Mouse (Mus musculus): ENCODE measurements around the gene Auts2.

Gene Auts2

DNA sequence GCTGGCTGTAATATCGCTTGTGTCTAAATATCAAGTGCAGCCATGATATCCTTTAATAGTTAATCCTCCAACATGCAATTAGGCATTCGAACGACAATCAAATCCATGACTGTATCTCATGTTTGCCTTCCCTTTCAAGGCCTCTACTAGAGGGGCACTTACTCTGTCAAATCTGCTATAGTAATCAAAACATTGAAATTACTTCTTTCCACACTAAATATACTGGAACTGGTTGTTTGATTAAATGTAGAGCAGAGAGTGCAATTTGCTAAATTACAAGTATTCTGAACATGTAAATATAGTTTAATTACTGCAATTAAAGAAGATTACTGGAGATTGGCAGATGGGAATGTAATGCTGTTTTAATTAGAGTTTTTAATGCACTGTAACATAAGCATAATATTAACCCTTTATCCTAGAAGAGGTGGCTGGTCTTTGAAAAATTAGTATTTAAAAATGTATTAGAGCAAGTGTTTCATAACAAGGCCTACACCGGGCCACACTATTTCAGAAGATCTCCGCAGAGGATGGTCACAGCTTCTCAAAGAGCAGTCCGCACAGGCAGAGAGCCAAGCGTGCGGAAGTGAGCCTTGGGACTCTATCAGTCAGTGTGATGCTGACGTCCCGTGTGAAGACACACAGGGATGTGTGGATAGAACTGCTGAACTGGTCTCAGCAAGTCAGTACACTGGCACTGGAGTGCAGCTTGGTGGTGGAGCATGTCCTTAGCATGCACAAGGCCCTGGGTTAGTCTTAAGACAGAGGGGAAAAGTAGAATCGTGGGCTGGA is 673.2 kb downstream of the Auts2 start:
- DNase-seq: no peak

DNA sequence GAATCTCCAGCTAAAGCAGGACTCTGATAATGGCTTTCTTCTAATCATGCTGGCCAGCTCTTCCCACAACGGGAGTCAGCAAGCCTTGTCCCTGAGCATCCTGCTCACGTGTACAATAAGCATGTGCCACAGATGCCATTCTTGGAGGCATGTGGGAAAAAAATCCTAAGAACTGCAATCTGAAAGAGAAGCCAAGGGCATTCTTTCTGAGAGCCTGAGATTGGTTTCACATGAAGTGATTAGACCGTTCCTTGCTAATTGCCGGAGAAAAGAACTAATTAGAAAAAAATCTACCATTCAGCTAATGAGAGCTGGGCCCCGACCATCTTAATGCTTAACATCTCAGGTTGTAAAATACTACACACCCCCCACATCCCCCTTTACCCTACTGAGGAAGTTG is 677.9 kb downstream of the Auts2 start:
- no peak for DNase-seq

DNA sequence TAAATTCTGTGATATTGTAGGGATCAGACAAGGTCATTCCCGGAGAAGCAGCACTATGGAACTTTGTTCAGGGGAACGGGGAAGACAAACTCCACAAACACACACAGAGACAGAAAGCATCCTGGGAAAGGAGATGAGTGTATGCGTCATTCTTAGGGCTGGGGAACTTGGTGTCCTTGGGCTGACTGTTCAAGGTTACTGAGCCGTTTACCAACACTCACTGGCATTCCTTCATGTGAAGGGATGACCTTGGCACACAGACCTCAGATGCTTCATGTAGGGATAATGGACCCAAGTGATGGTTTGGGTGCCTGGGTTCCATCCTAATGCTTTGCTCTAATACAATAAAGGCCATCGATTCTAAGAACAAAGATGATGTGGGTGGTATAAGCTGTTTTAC is 685.2 kb downstream of the Auts2 start:
- DNase-seq: no peak

DNA sequence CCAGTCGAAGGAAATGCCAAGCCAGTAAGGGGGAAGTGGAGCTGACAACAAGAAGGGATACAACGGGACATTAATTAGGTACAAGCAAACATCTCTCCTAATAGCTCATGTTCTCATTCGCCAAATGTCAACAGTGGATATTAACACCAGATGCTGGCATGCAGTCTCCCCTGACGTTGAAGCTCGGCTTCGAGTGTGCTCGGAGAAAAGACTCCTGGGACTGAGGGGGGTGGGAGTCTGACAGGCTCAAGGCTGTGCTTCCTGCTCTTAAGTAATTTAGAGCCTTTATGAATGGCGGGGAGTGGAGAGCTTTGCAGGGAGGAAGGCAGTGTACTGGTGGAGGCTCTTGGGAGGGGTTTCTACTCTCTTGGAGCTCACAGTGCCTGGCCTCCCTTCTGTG is 687.8 kb downstream of the Auts2 start:
- peak; percentile 51 for DNase-seq

DNA sequence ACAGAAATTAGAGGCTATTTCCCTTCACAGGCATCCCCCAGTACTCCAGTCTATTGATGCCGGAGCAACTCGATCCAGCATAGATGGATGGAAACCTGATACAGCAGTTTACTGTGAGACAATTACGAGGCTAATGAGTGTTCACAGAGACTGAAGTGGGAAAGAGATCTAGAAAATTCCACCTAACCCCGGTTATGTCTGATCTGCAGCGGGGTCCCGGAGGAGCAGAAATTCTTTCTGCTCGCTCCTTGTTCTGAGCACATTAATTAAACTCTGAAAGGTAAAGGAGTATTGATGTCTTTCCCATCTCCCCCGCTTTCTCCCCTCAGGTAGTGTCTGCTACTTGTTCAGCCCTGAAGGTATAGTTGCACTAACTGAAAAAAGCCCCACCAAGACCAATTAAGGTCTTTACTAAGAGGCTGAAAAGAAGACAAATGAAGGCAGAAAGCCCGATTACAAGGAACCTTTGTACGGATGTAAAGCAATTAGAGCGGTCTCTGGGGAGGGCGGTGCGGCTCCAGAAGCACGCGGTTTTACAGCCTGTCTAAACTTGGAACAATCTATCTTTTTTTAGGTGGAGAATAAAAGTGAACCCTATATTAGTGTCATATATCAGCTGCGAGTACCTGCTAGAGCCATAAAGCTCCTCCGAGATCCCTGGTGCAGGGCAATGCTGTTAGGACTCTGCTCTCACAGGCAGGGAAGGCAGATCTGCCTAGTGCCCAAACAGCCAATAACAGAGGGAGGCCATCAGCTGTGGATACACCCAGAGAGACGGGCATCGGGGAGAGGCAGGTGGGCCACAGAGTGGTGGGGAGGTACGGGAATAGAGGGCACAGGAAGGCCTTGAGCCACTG is 691.3 kb downstream of the Auts2 start:
- DNase-seq: no peak

DNA sequence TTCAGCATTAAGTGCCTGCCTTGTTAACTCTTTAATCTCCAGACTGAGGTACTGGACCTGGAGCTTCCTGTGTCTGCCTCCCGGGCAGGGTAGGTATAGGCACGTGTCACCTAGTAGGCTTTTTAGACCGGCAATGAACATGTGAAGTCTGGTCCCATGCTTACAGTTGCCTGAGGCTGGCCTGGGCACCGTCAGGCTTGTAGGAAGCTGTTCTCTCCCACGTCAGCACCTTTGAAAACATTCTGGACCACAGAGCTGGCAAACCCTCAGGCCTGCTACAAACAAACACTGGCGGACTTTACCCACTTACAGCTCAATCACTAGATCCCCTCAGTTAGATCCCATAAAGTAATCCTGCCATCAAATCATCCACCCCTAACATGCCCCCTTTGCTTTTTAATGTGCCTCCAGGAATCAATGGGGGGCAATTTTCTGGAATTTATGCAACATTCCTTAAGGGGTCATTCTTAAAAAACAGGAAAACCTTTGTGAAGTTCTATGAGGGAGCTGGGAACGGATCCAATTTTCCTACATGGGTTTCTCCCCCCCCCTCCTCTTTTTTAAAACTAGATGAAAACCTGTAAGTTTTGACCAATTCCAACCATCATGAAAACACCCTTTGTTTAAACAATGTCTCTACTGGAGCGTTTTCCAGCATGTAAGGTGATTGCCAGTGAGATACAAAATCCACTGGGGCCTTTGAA is 692.4 kb downstream of the Auts2 start:
- DNase-seq: no peak

DNA sequence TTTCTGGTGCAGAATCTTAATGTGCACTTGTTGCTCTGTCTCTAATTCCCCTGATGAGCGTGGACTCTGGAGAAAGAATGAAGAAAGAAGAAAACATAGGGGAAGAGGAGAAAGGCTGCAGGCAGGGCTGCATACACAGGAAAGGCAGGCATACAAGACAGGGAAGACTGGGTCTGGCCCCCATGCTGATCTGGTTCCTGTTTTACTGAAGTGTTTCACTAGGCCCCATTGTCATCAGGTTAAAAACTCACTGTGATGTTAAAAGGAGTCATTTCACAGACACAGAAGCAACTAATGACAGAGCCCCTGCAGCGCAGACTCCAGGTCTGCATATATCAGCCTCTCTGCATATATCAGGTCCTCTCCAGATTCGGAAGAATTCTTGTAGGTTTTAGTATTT is 693.5 kb downstream of the Auts2 start:
- DNase-seq: no peak

DNA sequence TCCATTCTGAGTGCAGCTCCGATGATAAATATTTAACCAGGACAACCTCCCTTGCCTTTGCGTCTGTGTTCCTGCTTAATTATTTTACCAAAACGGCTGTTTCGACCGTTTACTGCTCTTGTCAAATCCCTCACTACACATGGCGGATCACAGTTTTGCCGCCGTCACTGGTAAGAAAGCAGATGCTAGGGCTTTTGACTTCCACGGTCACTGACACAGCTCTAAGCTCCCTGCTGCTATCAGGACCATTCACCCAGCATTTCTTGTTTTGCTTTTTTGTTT is 698.7 kb downstream of the Auts2 start:
- DNase-seq: no peak

DNA sequence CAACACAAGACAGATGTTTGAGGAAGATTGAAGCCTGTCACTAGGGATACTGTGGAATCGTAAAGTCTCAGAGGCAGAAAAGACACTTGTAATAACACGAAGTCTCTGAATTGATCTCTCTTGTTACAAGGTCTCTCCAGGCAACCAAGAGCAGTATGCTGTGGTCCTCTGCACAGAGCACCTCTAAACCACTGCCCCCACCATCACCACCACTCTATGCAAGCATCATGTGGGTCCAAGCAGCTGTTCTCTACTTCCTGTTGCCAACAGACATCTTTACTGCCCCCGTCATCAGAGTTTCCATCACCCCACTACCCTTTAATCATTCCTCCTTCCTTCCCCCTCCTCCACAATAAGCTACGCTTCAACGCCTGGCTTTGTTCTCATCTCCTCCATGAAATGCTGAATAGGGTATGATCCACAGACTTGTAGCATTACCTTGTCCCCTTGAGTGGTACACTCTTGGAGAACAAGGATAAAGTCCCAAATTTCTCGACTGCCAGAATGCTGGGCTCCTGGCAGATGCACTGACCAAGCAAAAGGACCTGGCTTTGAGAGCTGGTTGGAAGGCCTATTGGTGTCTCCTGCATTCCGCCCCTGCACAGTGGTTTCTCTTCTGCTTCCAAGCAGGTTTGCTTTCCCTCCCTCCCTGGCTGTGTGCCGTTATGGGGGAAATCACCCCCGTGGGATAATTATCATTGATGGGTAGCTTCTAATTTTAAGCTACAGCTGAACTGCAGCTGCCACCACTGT is 699.2 kb downstream of the Auts2 start:
- DNase-seq: no peak

DNA sequence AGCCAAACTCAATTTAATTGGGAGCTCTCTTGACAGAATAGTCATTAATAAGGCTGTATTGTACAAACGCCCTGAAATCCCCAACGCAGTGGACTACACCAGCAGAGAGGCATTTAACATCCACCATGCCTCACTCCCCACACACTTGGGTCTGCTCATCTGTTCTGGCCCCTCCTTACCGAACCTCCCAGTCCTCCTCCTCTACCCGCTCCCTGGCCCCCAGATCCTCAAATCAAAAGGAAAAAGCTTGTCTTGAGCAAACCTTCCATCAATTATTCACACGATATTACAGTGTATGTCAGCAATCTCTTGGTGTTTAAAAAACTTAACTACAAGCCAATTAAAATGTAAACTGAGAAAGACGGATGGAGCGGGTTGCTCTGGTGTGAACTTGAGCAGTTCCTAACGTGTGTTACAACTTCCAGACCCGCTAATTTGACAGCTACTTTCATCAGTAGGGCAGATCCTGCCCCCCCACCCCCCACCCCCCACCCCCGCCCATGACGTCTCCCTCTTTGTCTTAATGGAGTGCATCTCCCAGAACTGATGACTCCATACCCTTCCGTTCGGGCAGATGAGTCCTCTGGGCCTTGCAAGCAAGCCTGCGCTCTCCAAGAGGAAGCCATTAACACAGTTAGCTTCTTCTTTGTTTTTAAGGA is 703.4 kb downstream of the Auts2 start:
- no peak for DNase-seq

DNA sequence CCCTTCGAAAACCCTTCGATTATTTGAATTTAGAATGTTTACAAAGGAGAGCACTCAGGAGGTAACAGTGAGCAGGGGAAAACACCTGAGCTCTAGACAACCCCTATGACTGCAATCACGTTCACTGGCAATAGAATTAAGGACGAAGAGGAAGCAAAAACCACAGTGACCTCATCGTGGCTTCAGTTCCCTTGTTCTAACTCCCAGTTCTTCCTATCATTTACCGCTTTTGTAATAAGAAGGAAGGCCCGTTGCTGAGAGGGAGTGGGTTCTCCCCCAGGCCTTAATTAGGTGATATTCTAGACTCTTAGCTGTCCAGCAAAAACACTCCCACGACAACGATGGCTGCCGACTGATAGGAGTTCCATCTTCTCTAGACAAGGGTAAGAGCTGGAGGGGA is 704.1 kb downstream of the Auts2 start:
- DNase-seq: no peak

DNA sequence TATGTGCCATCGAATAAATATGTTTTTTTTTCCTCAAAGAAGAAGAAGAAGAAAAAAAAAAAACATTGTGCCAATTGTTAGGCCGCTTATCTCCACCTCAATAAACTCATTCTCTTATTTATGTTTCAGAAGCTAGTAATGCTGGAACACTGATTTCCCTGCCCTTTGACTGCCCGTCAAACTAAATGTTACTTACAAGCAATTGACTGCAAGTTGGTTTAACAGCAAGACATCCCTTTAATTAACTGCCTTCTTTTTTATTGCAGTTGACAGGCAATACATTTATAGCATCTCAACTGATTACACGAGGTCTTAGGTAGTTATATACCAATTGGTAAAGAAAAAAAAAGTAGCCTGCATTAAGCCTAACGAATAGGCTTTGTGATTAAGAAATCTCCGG is 705.1 kb downstream of the Auts2 start:
- DNase-seq: no peak

DNA sequence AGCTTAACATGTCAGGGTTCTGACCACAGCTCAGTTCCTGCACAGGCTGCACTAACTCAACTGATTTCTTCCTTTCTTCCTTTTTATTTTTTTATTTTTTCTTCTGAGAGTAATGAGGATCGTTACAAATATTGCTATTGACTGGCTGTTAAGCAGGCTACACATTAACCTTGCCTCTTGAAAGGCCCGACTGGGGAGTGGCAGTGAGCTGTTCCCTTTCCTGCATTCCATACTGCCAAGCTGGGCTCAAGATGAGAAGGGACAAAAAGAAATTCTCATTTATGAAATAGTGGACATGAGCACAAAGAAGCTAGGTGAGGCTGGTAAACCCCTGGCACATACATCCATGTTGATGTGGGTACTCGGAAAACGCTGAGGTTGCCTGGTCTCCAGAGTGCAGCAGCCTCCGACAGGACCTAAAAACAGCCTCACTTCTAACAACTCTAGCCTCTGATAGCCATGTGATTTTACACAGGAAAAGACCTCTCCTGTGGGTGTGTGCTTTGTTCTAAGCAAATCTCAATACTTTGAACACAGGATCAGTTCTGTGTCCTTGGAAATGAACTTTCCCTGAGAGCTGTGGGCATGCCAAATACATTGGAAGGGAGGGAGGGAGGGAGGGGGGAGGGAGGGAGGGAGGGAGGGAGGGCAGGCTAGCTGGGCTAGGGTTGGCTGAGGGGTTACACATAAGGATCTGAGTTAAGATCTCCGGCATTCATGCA is 707.0 kb downstream of the Auts2 start:
- DNase-seq: no peak

DNA sequence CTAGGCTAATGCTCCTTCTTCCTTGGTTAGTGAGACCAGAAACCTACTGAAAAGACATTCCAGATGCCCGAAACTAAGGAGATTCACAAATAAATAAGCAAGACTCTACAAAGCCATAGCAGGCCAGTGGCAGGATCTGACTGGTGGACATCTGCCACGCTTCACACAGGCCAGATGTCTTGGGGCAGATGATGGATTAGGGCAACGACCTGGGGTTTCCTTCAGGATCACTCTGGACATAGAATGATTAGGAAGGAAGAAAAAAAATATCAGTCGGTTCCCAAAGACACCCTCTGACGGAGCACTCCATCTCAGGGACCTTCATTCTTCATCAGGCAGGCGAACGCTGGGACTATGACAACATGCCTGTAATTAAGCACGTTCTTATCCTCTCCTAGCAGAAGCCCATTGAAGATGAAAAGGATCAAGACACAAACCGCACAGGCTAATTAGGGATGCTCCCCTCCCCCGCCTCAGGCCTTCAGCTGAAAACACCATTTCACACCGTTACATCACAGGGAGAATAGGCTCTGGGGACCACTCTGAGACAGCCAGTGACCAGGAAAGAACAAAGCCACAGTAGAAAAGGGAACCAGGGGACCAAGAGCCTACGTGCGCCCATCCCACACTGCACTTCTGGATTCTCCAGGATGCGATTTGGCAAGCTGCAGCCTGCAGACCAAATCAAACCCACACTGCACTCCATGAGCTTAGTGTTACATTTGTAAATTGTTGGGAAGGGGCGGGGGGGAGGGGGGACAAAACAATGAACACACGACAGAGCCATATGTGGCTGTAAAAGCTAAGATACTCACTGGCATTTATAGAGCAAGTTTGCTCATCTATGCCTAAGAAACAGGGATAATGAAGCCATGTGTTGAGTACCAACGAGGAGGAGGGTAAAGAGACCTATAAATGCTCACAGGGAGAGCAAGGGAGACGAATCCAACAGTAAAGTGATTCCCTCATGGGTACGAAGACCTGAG is 710.0 kb downstream of the Auts2 start:
- no peak for DNase-seq

DNA sequence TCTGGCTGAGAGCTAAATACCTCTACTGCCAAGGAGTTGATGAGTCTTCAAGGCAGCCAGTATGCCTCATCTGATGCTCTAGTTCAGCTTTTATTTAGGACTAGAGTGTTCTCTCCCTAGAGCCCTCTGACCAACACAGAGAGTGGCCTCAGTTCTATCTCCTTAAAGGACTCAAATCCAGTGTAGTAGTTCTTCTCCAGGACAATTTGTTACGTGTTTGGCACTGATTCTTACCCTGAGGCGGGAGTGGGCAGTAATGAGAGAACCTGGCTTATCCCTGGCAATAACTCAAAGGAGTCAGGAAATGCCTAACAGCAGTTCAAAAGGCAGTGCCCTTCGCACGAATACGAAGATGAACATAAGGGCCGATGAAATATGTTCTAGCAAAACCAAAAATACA is 713.0 kb downstream of the Auts2 start:
- DNase-seq: no peak

DNA sequence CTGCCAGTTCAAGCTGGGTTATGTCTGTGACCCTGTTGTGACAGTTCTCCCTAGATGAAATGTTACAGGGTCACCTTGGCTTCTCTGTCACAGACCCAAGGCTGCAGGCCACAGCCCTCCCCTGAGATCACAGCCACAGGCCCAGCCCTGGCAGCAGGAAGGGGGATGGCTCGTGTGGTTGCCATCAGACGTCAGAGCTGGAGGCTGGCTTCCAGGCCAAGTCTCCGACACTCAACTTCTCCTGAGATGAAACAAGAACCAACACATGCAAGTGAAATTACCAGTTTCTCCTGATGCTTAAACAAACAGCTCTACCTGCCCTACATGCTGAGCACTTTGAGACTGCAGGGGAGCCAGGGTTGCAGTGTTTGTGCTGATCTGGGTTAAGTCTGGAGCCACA is 713.9 kb downstream of the Auts2 start:
- peak; percentile 62 for DNase-seq

DNA sequence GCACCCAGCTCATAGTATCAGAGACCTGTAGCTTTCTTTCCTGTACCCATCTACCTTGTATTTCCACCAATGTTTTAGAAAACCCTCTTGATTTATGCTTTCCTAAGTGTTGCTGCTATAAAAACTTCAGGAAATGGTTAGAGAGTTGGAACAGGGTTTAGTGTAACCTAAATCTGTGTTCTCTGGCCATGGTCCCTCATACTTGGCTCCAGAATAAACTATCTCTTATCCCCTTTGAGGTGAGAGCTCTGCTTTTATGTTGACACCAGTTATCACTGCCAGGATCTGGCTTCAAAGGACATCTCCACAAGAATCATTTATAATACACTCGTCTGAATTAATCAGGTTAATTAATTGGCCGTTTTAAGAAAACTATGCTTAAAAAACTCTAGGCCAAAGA is 714.5 kb downstream of the Auts2 start:
- DNase-seq: no peak

DNA sequence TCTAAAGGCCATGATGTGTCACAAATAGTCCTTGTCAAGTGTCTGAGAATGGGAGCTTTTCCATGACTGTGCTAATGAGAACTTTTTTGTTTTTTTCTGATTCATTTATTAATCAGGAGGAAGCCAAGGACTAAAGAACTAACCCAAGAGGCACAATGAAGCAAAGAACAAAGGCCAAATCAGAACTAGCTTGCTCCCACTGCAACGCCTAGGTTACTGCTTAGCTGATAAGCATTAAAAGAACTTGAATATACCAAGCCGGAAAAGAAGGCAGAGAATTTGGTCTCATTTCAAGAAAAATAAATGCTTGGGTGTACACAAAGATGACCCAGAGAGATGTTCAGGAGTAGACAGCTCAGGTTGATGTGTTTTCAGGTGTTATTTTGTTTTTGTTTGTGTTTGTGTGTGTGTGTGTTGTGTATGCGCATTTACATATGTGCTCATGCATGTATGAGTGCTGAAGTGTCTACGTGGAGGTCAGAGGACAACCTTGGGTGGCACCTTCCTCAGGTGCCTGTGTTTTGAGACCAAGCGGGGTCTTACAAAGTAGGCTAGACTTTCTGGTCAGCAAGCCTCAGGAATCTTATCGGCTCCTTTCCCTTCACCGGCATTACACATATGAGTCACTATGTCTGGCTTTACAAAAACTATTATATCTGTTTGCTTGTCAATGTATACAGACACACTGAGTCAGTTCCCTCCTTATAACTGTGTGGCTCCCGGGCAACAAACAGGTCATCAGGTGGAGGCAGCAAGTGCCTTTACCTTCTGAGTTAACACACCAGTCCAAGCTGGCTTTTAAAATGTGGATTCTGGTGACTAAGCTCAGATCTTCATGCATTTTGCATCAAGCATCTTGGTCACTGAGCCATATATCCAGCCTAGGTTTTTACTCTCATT is 716.5 kb downstream of the Auts2 start:
- DNase-seq: no peak

DNA sequence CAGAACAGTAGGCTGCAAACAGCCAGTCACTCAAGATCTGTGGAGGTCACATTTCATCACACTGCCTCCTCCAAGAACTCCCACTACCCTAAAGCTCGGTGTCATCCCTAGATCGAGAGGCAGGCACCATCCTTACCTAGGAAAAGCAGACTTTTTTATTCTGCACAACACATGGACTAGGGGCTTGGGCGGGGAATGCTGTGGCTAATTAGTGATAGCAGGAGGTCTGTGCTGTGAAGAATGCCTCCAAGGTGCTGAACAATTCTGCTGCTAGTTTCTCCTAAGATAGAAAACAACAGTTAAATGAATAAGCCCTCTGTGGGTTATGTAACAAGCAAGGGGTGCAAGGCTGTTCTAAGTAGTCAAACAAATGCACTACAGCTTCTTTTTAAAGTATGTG is 717.7 kb downstream of the Auts2 start:
- DNase-seq: no peak

Data from lung, postnatal 36 days (tissue).